Mouse (Mus musculus) right cerebral cortex, adult 2 months (tissue): ENCODE measurements at regions not wholly inside any gene's neighbourhood (a gene's known extent, or its start where the extent isn't known, plus 50 kb on each side); places are given as distances from the start of the nearest gene placed in this dataset.

Experiments
- DNase-seq, 2 experiments: peaks; one replicate each; pipeline ENCODE4 v3.0.0; 2021 to 2022; ENCODE audit warnings: low spot score in 2 of 2

DNA sequence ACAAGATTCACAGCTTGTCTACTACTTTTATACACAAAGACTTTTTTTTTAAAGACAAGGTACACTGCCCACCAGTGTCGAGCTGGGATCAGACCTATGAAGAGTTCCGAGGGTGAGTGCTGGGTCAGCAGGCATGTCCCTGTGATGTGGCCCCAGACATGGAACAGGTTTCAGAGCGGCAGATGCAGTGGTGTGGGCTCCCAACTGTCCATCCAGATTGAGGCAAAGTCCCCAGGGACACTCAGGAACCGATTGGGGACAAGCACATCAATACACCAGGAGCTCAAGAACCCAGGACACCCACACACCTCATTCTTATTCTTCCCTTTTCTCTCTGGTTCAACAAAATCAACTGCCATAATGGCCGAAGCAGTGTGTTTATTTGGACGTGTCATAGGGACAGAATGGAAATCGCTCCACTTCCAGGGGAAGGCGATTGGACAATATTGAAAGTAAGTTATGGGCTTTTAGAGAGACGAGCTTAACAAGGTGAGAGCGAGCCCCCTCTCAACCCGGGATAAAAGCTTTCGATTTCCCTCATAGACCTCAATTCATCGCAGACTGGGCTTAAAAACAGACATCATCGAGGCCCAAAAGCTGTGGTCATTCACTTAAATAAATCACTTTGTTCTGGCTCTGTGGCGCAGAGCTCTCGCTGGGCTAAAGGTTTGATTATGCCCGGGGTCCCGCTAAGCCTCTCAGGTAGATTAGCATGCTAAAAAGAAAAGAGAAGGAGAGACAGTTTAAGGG is 127.6 kb upstream of the Zdhhc25 start:
- no peak for DNase-seq

DNA sequence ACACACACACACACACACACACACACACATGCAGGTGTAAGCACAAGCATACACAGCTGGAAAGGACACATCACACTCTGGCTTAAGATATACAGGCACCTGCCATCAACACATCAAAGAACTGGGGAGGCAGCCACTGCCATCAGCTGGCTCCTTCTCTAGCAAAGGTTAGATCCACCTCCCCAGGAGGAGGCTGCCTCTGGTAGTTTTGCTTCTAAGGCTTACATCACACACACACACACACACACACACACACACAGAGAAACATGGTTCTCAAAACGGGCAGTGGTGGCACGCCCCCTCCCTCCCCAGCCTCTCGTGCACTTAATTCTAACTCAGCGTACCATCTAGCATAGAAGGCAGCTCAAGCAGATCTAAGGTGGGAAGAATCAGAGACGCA is 126.9 kb upstream of the Zdhhc25 start:
- no peak for DNase-seq

DNA sequence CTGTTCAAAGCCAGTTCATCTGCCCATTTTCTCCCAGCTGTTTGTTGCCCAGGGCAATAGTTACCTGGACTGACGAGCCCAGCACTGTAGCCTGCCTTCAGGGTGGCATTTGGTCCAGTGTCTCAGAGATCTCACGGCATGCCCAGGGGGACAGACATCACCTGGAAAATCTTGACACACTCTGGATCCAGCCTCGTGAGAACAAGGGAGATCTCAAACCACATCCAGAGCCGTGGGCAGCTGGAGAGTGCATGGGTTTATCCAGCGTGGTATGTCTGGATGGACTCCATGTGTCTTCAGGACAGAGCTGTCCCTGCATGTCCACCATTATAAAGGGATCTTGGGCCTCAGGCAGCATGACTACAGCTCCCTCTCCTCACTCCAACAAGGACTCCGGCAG is 116.6 kb upstream of the Zdhhc25 start:
- no peak for DNase-seq

DNA sequence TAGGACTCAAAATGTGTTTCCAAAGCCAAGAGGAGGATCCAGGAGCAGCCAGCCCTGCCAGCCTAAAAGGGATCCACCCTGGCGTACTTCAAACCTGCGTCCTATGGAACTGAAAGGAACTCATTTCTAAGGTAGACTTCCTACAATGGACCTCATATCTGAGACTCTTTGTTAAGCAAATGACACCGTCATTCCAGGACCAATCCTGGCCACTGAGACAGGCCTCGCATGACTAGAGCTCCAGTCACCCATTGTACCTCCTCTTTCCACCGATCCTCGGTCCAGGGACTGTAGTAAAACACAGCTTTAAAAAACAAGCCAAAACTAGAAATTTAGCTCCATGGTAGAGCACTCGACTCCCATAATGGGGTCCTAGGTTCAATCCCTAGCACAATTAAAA is 110.4 kb upstream of the Zdhhc25 start:
- DNase-seq: no peak

DNA sequence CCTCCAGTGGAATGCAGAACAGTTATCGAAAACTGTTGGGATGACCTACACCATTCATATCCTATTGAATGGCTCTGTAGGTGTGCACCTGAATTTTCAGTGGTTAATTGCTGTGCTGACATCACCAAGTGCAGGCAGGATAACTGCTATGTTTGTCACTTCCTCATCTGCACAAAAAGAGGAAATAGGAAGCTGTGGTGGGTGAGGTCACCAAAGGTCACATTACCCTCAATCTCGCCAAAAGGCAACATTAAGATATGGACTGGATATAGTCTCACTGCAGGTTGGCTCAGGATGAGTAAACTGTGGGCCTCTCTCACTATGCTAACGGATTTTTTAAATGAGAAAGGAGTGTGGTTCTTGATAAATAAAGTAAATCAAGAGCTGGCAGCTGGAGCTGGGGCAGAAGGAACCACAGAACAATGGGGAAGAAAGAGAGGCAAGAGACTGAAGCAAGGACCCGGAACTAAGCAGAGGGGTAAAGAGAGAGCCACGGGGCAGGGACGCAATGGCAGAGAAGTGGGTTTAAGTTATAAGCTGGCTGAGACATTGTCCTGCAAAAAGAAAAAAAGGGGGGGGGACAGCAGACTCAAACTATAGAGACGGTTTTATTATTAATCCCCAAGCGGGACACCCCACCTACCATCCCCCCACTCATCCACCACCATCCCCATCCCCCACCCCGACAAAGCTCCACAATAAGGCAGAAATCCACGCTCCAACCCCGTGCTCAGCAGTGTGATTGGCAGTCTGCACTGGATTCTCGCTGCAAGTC is 109.6 kb upstream of the Zdhhc25 start:
- no peak for DNase-seq

DNA sequence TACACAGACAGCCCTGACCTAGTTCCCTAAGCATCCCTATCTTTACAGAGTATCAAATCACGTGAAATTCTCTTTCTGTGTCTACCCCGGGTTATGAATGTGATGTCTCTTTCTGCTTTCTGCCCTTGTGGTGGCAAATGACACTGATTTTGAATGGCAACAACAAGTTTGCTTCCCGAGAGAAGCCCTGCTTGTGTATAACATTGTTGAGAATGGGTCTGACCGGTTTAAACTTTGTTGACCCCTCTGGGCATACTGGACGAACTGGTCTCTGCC is 109.1 kb upstream of the Zdhhc25 start:
- no peak for DNase-seq

DNA sequence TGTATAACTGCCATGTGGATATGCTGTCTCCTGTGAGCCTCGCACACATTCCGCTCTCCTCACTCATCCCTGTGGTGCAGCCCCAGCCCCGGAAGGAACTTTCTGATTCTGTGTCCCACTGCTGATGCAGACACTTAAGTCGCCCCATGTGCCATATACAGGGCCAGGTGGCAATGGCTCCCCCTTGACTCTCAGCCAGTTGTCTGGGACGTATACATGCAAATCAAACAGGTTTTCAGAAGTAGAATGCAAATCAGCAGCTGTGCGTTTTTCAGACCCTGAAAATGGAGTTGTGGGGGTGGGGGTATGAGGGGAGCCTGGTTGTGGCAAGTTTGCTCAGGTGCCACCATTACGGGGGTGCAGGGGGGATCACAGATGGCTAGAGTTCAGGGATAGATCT is 102.1 kb upstream of the Zdhhc25 start:
- DNase-seq: no peak

DNA sequence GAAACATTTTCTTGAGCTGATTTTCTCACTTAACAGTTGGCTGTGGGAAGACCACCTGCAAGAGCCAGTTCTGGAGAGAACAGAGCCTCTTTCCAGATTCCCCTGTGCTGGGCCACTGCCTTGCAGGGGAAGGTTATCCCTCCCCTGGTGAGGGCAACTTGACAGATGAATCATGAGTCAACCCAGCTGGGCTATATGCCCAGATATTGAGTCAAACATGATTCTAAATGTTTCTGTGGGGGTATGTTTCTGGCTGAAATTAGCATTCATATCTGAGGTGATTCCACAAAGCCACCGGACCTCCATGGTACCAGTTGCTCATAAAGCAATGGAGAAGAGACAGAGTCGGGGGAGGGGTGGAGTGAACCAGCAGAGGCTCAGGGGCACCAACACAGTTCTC is 97.8 kb upstream of the Zdhhc25 start:
- peak; percentile 12 to 13 for DNase-seq

DNA sequence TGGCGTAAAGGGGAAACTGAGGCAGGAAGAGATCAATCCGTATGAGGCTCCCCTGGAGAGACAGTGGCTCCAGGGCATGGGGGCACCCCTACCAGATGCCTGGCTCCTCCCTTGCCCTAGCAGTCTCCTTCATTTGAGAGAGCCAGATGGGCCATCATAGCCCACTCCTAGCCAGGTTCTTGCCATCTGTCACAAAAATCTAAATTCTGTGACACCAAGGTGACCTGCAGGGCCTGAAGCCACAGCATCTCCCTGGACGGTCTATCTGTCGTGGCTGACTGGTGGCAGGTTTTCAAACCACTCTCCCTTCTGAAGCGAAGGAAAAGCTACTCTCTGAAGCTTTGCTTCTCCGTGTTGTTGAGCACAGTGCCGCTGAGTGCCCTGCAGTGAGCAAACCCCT is 96.2 kb upstream of the Zdhhc25 start:
- DNase-seq: no peak

DNA sequence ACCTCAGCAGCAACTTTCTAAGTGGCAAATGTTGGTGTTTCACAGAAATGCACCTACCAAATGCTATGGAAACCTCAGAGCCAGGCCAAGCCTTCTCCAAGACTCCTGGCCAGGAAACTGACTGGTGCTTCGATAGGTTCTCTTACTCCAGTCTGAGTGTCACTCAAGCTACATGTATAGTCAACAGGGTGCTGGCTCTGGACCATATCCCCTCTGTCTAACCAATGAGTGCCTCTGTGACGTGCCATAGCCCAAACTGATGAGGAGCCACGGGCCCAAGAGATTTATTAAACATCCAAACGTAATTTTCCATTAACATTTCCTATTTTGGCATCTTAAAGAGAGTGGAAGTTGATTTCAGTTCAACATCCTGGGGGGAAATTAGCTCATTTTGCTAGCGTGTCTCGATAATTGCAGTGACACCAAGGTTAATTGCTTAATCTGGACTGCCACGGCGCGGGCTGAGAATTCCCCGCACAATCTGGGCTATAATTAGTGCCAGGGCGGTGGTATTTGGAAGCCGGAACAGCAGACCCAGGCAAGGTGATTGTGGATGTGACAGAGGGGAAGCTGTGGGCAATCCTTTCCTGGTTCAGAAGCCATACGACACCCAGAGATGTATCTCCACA is 94.5 kb upstream of the Zdhhc25 start:
- DNase-seq: no peak

DNA sequence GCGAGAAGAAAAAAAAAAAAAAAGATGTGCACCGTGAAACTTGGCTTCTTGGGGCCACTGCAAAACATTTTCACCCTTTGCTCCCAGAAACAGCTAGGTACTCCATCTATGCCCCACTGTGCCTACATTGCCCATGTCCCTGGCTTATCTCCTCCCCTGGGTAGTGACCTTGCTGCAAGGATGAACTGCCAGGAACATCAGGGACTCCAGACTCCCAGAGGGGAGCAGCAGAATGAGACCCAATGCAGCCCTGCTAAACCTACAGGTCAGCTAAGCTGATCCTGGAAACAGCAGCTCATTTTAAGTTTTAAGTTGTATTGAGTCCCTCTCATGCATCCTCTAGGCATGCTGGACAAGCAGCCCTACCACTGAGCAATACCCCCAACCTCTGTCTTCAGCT is 92.2 kb upstream of the Zdhhc25 start:
- no peak for DNase-seq

DNA sequence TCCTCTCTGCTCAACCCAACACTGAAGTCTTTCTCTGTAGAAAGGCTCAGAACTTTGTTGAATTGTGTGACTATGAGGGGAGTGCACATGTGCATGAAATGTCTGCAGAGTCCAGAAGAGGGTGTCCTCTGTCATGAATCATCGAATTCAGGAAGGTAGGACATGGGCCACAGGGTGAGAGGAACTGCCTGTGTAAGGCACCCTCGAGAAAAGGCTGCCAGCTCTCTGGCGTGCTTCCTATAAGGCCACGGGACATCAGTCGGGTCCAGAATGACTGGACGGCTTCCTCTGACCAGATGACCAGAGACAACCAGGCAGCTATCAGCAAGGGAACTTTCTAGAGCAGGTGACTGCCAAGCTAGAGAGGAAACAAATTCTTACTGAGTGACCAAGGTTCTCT is 91.1 kb upstream of the Zdhhc25 start:
- no peak for DNase-seq

DNA sequence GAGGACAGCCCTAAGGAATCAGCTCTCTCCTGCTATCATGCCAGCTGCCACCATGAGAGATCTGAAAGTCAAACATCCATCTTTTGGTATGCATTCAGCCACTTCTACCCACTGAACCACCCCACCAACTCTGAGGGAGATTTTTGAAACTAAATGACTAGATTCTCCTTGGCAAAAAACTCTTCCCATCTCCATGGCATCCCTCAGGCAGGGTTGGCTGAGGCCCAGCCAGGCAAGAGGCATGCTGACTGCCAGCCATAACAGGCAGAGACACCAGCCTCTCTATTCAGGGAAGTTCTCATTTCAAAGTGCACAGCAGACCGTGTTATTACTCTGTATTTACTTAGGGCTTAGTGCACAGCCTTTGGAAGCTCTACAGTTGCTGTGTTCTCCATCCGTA is 90.5 kb upstream of the Zdhhc25 start:
- peak; percentile 12 to 31 for DNase-seq

DNA sequence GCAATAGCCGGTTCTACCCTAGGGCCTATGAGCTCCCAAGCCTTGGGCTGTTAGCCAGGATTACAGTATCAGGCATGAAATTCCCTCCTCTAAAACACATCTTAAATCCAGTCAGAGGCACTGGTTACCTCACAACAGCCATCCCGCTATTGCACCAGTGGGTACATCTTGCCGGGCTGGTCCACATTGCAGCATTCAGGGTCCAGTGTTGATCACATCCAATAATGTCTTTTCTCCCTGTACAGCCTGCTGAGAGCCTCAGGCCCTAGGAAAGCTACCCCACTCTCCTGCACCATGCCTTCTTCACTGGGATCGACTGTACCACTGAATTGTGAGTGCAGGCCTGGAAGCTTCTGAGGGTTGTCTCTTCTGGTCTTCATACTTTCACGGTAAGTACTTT is 86.0 kb upstream of the Zdhhc25 start:
- DNase-seq: no peak

DNA sequence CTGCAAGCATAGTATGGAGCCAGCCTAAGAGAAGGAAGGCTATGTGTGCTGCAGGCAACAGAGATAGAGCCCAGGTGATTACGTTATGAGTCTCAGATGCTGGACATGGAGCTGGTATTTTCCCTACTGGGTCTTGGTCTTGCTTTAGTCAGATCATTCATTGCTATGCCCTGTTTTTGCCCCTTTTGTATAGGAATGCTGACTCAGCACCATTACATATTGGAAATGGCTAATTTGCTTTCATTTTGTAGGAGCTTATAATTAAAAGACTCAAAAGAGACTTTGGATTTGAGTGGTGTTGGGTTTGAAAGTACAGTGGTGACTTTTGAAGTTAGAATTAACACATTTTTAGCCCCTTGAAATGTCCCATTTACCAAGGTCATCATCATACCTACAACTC is 68.9 kb upstream of the Zdhhc25 start:
- DNase-seq: no peak

DNA sequence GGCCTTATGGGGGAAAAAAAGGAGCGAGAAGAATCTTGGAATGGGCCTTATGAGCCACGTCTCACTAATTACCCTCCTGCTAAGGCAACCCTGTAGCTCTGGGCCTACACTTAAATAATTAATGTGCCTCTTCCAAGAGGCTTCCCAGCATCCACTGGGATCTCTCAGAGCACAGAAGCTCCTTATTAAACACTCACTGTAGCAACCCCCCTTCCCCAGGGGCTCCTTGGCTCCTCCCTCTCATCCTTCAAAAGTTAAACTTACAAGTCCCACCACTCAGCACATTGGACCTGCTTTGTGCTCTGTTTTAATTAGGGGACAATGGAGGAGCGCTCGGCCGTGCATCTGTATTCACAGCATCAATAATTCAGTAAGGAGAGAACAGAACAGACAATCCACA is 68.1 kb upstream of the Zdhhc25 start:
- no peak for DNase-seq

DNA sequence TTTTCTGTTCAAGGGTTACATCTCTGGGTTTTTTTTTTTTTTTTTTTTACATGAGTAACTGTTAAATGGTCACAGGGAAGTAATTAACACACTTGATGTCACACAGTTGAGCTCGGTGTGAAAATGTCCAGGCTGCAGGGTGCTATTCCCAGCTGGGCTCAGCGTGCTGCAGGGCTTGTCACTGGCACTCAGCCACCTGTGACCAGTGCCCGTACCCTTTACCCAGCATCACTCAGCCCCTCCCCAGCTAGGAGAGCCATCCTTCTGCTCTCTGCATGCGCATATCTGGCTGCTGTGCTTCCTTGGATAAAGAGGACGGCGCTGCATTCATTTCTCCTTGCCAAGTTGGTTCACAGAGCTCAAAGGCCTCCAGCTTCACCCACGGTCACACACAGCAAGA is 66.7 kb upstream of the Zdhhc25 start:
- DNase-seq: no peak

DNA sequence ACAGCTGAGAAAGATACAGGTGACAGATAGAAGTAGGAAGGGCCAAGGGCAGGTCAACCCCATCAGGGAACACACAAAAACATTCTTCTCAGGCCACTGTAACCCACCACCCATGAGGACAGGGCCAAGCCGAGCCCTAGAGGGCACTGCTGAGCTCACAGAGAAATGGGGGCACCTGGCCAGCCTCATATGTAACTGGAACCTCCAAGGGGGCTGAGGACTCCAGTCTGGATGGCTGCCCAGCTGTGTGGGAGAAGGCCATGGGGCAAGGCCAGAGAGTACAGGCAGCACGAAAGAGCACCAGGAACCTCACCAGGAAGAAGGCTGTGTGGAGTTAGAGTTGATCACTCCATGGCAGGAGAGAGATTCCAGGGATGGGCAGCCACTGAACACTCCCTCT is 64.6 kb upstream of the Zdhhc25 start:
- DNase-seq: no peak

DNA sequence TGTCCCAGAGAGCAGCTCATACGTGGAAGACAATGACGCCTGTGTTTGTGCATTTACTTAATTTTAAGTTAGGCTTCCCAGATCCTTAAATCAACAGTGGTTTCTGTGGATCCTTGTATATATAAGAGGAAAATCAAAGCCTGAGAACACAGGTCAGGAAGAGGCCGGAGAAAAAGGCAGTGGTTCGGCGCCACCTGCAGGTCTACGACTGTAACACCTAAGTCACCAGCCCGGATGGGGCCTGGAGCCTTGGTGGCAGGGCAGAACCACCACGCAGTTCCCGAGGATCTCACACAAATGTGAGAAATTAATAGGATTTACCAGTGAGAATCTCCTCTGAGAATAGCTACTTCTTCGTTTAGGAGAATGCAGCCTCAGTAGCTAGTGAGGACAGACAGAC is 62.9 kb upstream of the Zdhhc25 start:
- DNase-seq: peak; percentile 55 to 69

DNA sequence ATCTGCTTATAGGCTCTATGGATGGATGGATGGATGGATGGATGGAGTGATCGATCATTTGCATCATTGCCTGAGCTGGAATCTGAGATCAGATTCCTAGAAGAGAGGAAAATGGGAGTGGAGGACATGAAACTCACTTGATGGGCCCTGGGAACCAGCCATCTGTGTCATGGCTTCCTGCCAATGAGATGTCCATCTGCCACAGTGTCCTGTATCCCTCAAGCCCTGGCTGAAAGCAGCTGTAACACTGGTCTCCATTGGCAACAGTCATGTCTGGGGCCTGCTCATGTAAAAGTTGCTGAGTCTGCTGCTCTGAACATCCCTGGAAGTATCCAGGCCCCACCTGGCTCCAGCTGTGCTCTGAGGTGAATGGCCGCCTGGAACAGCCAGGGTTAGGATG is 57.5 kb upstream of the Zdhhc25 start:
- no peak for DNase-seq

DNA sequence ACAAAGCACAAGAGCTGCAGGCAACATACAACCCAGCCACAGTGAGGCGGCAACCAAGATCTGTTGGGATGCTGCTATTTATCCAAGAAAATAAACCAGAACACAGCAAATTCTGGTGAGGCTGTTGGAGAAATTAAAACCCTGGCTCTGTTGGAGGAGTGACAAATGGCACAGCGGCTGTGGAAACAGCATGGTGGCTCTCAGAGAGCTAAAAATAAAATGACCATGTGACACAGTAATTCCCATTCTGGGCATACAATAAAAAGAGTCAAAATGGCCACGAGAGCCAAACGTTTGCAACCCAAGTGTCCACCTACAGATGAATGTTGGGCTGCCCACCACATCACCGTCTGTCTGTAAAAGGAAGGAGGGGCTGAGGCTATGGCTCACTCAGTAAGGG is 55.9 kb upstream of the Zdhhc25 start:
- no peak for DNase-seq

DNA sequence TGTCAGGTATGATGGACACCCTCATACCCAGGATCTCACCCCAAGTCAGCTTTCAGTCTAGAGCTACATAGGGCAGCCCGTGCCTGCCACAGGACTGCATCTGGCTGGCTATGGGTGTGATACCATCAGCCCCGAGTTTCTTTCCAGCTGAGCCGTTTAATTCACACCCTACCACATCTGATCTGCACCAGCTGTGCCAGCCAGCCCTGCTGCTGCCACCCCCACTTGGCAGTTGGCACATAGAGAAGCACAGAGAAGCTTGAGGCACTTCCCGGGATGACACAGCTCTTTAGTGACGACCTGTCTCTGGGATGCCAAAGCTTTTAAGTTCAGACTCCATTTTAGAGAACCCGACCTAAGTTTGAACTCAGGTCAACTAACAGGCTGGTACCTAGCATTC is 51.8 kb upstream of the Zdhhc25 start:
- no peak for DNase-seq
